Mouse (Mus musculus) adrenal gland, postnatal 4 days (tissue): ENCODE data around the gene Pfkfb3. TPM values are rescaled to one million over a fixed set of nuclear protein-coding genes. Genes with fewer than 3 reads are reported as not detected.

Source experiments
- DNase-seq, 2 experiments: peaks; one replicate each; pipeline ENCODE4 v3.0.0; 2021 to 2022; ENCODE audit warnings: low spot score in 2 of 2, mixed read lengths in 2 of 2
- long read RNA-seq, 2 experiments: library from polyadenylated mRNA; stranded (forward); transcript quantifications; one replicate each; pipeline ENCODE4 v2.0.0; 2021
- total RNA-seq, 2 experiments: library from RNA; stranded (reverse); gene quantifications; 2 replicates each; pipeline ENCODE4 v1.2.3; 2021

The Pfkfb3 gene
- total RNA-seq = 10 to 100 TPM; 37.2 to 38.1 TPM
- long read RNA-seq, experiment 1, full-length matches to known transcripts = 1 of 2 reads
- long read RNA-seq, experiment 1, partial matches to known transcripts = 0 of 2 reads
- long read RNA-seq, experiment 1, other reads (novel, unspliced or antisense) = 1 of 2 reads
- long read RNA-seq, experiment 2, full-length matches to known transcripts = 2 of 10 reads
- long read RNA-seq, experiment 2, partial matches to known transcripts = 0 of 10 reads
- long read RNA-seq, experiment 2, other reads (novel, unspliced or antisense) = 8 of 10 reads

DNA sequence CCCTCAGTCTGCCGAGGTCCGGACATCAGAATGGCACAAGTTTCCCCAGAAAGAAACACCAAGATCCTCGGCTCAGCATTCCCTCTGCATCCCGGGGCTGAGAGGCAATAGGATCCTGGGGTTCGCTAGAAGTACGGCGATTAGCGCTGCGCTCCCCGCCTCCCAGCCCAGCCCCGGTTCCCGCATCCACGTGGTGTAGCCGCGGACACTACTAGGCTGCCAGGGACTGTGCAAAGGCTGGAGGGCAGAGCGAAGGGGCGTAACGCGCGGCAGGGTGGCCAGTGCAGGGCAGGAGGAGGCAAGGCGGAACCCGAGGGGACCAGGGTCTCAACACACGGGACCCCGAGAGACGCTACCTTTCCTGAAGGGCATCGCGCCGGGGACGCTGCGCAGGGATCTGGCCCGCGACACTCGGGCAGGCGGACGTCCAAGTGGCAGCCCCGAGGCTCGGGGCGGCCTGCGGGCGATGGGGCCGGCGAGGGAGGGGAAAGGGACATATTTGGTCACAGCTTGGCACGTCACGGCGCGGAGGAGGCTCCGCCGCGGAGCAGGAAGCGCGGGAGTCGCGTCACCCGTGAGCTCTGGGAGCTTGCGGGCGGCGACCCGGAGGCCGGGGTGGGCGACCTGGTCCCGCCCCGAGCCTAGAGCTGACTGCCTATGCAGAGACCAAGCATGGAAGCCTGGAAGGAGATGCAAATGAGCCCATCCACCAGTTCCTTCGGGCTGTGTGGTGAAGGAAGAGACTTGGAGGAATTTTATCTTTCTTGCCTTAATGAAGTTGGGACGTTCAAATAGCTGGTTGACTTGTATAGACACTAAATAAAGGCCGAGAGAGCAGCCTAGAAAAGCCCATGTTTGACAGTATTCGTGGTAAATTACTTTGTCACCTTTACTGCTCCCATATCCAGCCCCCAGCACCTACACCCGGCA lies at the start of gene Pfkfb3:
TSS of gene Pfkfb3 (minus strand) at position 607 of the 930 bp plus-strand sequence.
- peak; percentile 57 to 66 for DNase-seq

DNA sequence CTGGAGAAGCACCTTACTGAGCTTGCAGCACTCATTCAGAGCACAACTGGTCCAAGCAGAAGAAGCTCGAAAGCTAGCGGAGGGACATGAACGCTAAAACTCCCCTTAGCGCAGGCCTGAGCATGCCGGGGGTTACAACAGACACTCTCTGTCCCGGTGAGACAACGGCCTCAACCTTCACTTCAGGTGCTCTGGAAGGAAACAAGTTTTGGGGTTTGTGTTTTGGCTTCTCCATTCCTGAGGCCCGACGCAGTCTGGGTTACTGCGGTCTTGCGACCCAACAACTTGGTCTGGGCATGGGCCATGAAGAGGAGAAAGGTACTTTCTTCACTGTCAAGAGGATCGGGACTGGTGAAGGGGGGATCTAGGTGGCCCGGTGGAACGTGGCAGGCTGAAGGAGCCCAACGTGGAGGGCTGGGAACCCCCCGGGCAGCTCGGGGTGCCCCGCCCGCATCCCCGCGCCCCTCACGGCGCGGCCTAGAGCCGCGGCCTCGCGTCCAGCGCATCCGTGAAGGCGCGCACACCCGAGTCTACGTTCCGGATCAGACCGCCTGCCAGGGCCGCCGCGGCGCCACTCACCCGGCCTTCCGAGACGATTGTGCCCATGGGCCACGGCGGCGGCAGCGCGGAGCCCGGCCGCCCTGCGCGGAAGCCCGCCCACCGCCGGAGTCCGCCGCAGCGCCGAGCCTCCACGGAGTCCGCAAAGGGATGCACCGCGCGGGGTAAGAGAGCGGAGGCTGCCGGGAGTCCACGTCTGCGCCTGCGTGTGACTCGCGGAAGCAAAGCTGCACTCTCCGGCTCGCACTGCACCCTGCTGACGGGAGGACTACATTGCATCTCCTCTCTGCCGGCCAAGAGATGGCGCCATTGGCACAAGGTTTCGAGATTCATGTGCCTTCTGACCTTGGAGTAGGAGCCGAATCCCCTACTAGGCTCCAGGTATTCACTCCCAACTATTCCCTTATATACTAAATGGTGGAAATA lies 48.9 kb upstream of the Pfkfb3 start:
- peak; percentile 88 to 93 for DNase-seq

DNA sequence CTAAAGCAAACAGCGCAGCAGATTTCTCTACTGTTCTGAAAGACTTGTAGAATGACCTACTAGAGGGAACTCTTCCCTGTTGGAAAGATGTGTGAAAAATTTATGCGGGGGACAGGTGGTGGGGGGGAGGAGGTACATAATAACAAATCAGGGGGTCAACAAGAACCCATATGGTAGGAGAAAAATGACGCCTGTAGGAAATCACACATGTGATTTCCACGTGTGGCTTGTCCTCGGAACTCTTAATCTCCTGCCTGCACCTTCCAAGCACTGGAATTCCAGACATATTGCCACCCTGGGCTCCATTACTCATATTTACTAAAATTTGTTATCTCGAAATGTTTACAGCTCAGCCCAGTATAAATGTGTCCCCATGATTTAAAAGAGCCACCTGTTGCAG lies 47.9 kb upstream of the Pfkfb3 start:
- no peak for DNase-seq

DNA sequence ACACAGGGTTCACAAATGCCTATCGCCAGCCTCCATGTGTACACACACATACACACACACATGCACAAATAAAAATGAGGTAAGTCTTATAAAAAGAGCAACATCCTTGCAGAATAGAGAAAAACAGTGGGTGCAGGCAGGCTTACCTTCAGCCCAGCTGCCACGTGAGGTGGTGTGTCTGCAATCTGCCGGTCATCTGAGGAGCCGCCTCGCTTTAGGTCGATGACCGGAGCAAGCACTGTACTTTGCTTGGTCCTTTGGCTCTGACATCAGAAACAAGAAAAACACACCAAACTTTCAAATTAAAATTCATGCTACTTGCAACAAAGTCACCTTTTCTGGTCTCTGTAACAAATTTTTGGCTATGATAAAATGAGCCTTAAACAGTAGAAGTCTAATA lies 44.0 kb upstream of the Pfkfb3 start:
- no peak for DNase-seq

DNA sequence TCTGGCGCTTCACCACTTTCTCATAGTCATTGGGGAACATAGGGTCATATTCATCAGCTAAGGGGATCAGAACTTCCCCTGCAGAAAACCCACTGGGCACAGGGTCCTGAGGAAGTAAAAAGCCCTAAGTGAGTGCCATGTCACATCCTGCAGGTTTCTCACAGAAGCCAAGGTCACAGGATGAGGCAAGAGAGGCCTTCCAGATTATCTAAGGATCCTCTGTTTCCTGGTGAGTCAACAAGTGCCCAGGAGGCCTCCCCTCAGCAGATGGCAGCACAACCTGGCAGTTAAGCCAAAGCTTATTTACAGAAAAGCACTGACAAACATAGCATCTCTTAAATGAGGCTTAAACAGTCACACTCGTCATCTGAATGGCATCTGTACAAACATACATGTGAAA lies 42.8 kb upstream of the Pfkfb3 start:
- no peak for DNase-seq

DNA sequence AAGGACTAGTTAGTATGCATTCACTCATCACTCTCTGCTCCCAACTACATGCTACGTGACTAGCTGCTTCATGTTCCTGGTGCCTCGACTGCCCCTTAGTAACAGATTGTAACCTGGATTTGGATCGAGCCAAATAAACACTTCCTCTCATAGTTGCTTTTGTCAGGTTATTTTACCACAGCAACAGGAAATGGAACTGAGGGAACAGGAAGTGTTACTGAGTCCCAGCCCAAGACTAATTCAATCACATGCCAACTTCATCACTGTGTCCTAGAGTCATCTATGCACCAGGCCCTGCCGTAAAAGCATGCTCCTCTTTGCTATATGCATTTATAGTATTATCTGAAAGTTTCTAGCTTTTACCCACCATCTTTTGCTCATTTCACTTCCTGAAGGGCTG lies 34.1 kb upstream of the Pfkfb3 start:
- no peak for DNase-seq

DNA sequence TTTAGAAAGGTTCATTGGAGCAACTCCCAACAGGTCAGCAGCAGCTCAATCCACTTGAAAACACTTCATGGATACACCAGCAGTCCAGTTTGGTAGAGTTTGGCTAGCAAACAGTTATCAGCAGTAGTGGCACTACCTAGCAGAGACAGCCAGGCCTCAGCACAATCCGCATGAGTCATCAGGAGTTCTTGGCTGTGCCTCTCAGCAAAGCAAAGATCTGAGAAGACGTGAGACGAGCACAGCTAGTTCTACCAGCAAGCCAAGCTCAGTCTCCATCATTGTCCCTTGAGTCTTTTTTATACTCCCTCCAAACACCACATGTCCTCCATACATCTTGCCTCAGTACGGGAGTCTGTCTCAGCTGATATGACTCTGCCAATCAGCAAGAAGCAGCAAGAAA lies 25.5 kb upstream of the Pfkfb3 start:
- DNase-seq = no peak

DNA sequence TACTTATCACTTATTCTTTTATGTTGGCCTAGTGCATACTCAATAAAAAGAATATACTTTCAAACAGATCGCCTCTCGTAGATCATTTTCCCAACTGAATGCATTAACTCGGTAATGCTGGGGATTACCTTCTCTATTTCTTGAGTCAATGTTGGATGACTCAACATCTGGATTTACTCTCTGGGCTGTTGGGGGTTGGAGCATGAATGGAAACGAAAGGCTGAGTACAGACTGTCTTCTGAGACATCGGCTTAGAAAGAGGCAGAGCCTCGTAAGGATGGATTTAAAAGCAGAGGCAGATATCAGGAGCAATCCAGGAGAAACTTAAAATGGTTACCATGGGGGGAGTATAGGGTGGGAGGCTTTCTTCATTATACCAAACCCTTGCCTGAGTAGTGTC lies 24.3 kb upstream of the Pfkfb3 start:
- no peak for DNase-seq

DNA sequence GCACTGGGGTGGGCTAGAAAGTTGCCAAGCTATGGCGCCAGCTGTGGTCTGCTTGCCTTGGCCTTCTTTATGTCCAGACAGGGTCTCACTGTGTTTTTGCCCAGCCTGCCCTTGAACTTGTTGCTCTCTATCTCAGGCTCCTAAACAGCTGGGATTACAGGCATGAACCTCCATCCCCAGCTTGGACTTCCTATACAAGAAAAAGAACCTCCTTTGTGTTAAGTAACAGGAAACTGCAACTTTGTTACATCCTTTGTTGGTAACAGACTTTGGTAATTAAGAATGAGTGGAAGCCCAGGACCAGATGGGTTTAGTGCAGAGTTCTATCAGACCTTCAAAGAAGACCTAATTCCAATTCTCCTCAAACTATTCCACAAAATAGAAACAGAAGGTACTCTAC lies 19.8 kb upstream of the Pfkfb3 start:
- no peak for DNase-seq

DNA sequence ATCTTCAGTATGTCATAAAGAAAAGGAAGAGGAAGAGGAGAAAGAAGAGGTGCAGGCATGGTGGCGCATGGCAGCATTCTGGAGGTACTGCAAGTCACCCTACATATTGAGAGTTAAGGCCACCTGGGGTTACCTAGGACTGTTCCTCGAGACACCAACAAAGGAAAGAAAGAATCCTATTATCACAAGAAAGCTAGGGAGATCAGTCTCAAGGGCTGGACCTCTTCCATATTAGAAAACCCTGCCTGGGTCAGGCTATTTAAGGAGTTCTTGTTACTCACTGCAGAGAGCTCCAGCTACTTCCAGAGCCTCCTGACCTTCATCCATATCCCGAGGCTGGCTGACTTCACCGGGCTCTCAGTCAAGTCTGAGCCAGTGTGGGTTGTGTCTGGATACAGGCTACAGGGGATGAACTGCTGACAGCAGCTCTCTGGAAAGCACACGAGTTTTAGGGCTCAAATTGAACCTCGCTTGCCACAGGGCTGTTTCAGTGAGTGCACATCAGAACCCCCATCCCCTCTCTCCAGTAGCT lies 17.2 kb upstream of the Pfkfb3 start:
- peak in 1 of 2 experiments; percentile 15 for DNase-seq

DNA sequence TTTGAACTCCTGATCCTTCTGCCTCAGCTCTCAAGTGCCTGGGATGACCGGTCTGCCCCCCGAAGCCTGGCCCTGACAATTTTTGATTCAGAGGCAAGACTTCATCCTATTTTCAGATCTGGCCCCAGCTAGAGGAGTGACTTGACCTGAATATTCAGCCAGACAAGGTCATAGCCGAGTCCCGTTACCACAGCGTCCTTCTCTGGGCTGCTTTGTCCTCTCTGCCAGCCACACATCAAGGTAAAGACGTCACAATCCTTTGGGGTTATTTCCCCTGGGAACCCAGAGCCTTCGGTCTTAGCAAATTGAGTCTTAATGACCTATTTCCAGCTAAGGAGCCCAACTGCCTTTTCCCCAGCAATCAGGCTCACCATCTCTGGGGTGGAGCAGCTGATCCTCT lies 14.6 kb upstream of the Pfkfb3 start:
- peak in 1 of 2 experiments; percentile 22 for DNase-seq

DNA sequence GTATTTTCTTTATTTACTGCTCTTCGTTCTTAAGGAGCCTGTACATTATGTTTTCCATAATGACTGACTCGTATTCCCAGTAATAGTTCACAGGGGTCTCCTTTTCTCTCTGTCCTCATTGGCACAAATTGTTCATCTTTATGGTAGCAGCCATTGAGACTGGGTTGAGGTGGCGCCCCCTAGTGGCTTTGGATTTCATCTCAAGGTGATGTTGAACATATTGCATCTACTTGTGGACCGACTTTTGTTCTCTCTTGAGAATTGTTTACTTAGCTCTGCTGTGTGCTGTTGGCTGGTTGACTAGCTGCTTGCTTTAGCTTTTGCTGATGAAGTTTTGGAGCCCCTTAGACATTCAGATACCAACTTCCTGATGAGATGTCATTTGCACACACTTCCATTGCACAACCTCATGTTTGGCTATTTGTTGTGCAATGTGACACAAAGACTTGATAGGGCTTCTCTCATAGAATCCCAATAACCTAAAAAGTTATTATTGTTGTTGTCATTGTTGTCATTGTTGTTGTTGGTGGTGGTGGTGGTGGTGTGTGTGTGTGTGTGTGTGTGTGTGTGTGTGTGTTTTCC lies 14.0 kb upstream of the Pfkfb3 start:
- DNase-seq = no peak

DNA sequence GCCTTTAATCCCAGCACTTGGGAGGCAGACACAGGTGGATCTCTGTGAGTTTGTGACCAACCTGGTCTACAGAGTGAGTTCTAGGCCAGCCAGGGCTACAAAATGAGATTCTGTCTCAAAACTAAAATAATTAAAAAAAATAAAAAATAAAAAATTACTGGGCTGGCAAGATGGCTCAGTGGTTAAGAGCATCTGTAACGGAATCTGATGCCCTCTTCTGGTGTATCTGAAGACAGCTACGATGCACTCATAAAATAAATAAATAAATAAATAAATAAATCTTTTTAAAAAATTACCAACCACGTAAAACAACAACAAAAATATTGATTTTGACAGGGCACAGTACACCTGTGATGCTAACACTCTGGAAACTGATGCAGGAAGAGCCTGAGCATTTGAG lies 13.0 kb upstream of the Pfkfb3 start:
- DNase-seq = no peak

DNA sequence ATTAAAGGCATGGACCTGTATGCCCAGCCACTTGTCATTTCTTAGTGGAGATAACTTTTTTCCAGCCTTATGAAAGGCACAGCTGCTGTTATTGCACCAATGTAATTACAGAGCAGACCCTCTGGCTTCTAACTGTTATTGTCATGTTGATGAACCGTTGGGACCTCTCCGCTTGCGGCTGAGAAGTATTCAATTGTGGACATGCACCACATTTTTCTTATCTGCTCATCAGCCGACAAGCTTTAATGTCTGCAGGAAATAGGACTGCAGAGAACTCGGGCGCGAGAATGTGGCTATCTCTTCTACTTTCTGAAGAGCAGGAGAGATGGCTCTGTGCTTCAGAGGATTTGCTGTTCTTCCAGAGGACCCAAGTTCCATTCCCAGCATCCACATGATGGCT lies 12.4 kb upstream of the Pfkfb3 start:
- no peak for DNase-seq

DNA sequence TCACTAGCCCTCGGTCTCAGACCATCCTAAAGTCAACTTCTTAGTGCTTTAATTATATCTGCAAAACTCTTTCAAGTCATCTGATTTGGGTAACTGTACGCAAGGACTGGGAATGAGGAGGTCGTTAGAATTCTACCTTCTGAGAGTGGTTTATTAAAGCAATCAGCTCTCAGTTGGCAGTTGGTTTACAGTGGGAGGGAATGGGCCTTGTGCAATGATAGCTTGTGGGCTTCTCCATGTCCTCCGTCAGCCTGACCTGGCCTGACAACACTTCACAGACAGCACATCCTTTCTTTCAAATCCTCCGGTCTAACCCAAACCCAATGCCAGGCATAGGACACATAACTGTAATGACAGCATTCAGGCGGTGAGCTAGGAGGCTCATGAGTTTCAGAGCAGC lies 10.9 kb upstream of the Pfkfb3 start:
- no peak for DNase-seq

DNA sequence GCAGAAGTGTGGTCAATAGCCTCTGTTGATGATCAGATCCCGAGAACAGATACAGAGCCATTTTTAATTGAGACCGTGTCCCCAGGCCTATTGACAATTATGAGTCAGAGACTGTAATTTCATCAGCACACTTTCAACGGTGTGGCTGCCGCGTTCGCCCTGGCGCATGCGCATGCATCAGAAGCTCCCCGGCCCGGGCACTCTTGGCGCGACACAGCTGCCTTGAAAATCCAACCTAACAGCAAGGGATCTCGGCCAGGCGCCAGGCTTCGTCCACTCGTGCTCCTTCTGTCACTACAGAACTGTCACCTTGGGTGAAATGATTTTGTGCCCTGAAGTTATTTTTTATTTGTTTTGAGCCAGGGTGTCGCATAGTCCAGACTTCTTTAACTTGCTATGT lies 9.4 kb upstream of the Pfkfb3 start:
- DNase-seq = no peak

DNA sequence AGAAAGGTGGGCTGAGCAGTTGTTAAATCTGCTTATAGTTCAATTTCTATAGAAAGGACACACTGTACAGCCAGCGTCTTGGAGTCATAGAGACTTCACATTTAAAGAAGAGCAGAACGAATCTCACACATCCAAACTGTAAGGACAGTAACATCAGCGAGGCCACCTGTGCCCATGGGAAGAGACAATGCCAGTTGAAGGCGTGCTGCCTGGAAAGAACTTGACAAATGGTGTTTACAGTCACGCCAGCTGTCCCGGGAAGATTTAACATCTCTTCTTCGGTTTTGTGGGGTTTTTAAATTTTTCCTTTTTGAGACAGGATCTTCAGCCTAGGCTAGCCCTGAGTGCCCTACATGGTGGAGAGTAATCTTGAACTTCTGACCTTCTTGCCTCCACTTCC lies 4.8 kb upstream of the Pfkfb3 start:
- no peak for DNase-seq

DNA sequence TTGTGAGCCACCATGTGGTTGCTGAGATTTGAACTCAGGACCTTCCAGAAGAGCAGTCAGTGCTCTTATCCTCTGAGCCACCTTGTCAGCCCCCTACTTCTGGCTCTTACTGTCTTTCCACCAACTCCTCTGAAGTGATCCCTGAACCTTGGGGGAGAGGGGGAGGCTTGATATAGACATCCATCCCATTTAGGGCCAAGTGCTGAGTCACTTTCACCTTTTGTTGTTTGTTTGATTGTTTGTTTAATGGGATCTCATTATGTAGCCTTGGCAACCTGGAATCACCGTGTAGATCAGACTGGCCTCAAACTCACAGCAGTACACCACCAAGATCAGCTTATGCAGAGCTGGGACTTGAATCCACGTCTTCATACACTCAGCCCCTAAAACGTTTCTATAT lies 3.4 kb upstream of the Pfkfb3 start:
- no peak for DNase-seq

DNA sequence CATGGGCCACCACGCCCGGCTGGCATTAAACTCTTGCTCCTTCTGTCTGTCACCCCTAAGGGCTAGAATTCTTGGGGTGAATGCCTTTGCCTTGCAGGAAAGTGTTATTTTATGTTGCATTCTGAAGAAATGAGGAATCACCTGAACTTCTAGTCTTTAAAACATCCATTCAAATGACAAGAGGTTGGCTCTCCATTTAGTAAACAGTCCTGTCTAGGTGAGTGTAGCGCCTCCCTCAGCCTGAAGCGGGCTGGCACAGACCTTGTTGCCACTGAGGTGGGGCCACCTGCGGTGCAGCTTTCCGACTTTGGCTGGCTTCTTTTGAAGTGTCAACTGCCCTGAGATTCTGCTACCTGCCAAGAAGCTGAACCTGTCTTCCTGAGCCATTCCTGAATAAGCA lies 1.4 kb upstream of the Pfkfb3 start:
- DNase-seq = no peak

DNA sequence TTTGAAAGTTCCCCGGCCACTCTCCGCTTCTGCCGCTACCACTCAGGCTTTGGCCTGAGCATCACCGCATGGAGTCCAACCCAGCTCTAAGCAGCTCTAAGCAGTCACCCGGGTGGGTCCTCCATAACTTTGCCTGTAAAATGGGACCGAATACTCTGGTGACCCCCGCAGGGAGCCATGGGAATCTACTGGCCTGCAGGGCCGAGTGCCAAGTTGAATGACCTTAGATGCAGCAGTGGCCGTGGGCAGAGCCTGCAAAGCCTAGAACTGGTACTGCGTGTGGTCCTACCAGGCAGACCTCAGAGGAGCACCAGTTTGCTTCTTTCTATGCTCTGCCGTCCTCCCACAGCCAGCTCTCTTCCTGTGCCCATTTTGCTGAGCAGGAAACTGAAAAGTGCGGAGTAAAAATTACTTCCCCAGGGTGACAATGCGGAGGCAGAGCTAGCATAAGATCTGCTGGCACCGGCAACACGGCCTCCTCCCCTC lies 868 bp downstream of the Pfkfb3 start:
- DNase-seq = peak in 1 of 2 experiments; percentile 34
